Mouse (Mus musculus): ENCODE data around the gene Fhl2. TPM values are rescaled to one million over a fixed set of nuclear protein-coding genes. Genes with fewer than 3 reads are reported as not detected.
"Not testable (repeated sequence)": the region's sequence is repeated elsewhere in the genome, so short reads cannot be mapped to it uniquely, and the experiment has no call there.

The Fhl2 gene
- polyA plus RNA-seq, 2 experiments from 2014 or later, result 3.0 to 3.3 TPM

DNA sequence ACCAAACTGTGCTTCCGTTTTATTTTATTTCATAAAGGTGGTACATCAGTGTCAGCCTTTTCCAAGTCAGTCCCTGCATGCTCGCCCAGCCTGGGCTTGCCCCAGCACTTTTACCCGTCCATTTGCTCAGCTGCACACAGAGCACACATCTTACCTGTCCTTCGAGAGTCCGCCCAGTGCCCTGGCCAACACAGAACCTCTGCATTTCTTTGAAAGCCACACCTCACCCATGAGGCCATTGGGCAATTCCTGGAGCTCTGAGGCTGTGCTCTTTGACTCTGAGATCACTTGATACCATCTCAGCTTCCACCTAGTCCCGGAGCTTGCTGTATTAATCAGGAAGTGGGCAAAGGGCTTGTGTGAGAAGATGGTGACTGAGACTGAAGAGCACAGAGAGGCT is 51.4 kb downstream of the Fhl2 start:
- no peak for ATAC-seq

DNA sequence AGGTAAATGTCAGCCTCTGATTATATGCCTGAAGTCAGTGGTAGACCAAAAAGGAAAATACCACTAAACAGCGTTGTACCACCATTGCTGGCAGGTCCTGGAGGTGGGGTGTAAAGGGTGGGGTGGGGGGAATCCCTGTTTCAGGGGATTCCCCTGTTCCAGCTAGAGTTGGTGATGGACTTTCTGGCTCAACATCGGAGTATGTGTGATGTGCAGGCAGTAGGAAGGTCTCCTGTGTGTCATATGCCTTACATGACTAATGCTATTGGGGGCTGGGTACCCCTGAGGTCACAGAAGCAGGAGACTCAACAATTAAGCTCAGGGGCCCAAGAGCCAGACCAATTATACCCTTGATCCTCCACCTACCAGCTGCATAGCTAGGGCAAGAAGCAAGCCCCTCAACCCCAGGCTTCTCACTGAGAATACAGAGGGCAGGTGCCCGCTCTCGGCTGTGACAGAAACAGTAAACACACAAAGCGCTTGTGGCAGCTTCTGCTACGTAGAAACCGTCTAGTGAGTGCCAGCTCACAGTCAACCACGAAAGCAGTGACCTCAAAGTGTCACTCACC is 52.4 kb downstream of the Fhl2 start:
- no peak for ATAC-seq

DNA sequence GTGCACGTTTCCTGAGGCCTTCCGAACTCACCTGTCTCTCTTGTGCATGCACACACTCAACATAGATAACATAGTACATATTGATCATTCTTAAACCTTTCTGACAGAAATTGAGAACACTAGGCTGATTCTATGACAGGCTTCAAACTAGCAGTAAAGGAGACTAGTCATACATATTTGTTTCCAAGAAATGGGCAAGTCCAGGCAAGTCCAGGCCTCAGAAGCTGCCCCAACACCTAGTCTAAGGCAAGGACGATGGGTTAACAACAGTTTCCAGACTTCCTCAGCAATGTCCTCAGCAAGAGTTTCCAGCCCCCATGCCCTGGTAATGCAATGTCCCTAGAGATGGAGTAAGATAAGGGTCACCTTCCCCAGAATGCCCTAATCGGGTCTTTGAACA is 53.0 kb downstream of the Fhl2 start:
- no peak for ATAC-seq

DNA sequence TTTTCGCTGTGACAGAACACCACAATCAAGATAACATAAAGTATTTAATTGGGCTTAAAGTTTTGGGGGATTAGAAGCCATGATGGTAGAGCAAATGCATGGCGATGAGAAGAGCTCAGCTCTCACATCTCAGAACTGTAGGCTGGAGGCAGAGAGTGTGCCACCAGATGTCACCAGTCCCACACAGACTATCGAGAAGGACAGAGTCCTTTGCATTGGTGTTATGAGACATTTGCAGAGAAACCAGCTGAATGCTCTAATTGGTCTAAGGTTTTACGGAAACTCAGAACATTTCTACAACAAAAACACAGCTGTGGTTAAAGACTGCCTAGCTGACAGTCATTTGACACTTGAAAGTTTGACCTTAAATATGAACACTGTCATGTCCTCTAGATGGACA is 53.5 kb downstream of the Fhl2 start:
- ATAC-seq, result peak; percentile 37

- ATAC-seq, result no peak
Observed at GRCm38 (mm10) chr1:43142849-43143248, 53.9 kb downstream of the Fhl2 start.

GRCm38 (mm10) chr1:43141555-43141961 is 55.2 kb downstream of the Fhl2 start:
- no peak for ATAC-seq

DNA sequence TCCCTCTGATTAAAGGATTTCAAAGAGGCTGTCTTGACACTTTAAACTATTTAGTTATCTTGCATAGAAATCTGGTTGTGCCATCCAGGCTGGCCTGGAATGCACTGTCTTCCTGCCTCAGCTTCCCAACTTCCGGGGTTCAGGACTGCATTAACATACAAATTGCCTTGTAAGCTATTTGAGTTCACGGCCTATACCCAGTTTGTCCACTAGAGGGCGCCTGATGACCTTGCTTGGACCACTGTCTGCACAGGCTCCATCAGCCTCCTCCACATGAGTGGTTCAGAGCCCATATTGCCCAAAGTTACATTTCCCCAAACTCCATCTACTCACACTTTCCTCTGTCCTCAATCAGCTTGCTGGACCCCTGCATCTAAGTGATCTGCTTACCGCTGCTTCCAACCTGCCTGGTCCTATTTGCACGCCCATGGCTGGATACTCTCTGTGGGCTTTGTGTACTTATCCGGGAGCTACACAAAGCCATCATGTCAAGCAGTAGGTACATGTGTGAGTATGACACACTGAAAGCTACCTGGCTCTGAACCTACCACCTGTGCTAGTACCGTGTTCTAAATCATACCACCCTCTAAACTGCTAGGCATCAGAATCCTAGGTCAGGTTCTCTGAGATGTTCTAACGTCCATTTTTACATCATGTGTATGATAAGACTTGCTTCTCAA is 57.1 kb downstream of the Fhl2 start:
- peak; percentile 90 for ATAC-seq

GRCm38 (mm10) chr1:43138268-43138812 is 58.4 kb downstream of the Fhl2 start:
- no peak for ATAC-seq

DNA sequence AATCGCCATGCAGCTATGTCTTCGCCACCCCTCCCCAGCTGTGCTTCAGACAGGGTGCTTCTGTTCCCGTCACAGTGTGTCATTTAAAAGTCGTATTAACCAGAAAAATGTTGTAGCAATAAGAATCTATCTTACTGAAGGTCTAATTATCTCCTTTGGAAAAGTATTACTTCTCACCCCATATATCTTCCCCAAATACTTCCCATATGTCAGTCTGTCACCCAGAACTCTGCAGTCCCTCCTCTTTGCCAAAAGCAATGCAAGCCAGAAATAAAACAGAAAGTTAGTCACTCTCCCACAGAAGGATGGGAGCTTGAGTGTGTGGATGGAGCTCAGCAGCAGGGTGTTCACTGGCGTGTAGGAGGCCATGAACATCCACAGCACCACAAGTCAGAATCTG is 59.5 kb downstream of the Fhl2 start:
- ATAC-seq, result no peak

DNA sequence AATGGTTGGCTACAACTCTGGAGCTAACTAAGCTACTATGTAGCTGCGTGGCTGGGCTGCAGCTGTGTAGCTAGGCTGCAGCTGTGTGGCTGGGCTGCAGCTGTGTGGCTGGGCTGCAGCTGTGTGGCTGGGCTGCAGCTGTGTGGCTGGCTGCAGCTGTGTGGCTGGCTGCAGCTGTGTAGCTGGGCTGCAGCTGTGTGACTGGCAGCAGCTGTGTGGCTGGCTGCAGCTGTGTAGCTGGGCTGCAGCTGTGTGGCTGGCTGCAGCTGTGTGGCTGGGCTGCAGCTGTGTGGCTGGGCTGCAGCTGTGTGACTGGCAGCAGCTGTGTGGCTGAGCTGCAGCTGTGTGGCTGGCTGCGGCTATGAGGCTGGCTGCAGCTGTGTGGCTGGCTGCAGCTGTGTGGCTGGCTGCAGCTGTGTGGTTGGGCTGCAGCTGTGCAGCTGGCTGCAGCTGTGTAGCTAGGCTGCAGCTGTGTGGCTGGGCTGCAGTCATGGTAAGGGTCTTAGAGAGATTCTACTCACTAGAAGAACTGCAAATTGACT is 60.2 kb downstream of the Fhl2 start:
- ATAC-seq, result not testable (repeated sequence)

DNA sequence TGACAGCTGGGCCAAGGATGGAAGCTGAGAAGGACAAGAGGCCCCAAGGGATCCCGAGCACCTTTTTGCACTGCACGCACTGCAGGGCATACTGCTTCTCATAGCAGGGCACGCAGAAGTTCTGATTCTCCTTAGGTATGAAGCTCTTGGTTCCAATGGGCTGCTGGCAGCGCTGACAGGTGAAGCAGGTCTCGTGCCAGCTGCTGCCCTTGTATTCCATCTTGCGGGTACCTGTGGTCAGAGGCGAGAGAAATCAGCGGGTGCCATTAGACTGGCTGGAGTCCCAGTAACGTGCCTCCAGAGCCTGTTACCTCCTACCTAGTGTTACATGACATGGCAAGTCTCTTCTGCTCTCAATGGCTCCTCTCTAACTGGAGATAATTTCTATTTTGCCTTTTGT is 65.2 kb downstream of the Fhl2 start:
- ATAC-seq, result no peak

DNA sequence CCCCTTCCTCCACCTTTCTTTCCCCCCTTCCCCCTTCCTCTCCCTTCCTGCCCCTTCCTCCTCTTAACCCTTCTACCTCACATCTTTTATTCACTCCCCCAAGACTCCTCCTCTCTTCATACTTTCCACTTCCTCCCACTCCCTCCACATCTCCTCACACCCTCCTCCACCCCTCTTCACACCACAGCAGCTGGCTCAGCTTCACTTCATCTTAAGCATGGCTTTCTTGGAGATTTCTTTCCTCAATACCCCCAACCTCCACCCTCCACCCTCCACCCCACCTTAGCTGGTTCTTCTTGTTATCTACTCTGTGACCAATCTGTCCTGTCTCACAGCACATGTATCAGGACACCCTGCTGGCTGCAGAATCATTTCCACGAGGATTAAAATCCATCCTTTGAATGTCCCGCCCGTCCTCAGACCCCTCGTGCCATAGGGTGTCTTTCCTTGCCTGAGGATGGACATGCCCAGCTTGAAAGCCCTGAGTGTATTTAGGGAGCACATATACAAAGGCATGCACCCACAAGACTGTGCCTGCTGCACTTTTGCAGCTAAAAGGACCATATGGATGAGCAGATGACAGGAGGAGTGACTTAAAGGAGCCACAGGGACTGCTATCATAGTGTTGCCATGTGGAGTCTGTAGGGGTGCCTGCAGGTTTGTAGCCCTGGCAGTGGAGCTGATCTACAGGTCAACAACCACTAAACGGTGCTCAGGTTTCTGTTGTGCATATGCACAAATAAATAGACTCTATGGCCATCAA is 66.4 kb downstream of the Fhl2 start:
- ATAC-seq, result peak; percentile 28

GRCm38 (mm10) chr1:43127820-43128610 is 68.8 kb downstream of the Fhl2 start:
- no peak for ATAC-seq

GRCm38 (mm10) chr1:43127196-43127595 is 69.6 kb downstream of the Fhl2 start:
- ATAC-seq, result no peak

DNA sequence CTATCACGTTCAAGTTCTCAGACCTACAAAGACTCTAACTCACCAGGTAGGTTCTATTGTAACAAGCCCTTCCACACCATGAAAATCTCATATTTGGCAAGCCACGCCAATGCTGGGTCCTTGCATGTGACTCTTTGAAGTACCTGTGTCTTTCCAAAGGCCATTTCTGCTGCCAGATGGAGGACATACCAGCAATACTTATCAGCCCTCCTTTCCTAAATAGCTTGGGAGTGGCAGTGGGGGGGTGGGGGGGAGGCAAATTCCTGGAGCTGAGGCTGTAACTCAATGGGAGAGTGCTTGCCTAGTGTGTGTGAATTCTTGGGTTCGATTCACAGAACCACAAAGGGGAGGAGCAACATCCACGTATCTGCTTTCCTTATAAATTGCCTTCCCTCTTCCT is 72.1 kb downstream of the Fhl2 start:
- ATAC-seq, result no peak

DNA sequence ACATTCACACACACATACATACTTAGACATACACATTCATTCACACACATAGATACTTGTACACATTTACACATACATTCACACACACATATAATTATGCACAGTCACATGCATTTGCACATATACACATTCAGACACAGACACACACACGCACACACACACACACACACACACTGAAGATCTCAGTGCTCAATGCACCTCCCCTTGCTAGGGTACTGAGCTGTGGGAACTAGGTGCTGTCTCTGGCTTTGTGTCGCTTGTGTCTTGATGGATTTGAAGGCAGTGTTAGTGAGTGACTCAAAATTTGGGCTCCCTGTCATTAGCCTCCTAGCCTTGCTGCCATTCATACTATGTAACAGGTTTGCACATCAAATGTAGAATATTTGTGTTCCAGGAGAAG is 74.2 kb downstream of the Fhl2 start:
- ATAC-seq, result no peak

DNA sequence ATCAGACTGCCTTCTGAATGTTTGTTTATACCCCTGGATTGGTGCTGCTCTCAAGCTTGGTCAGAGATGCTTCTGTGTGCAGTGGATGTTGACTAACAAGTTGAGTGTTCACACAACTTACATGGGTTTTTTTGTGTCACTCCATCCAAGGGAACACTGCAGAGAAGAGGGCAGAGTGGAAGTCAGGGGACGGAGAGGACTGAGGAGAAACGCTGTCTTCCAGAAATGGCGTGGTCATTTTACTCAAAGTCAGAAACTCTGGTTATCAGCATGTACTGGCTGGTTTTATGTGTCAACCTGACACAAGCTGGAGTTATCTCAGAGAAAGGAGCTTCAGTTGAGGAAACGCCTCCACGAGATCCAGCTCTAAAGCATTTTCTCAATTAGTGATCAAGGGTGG is 75.8 kb downstream of the Fhl2 start:
- ATAC-seq, result no peak

GRCm38 (mm10) chr1:43117435-43117834 is 79.3 kb downstream of the Fhl2 start:
- no peak for ATAC-seq

DNA sequence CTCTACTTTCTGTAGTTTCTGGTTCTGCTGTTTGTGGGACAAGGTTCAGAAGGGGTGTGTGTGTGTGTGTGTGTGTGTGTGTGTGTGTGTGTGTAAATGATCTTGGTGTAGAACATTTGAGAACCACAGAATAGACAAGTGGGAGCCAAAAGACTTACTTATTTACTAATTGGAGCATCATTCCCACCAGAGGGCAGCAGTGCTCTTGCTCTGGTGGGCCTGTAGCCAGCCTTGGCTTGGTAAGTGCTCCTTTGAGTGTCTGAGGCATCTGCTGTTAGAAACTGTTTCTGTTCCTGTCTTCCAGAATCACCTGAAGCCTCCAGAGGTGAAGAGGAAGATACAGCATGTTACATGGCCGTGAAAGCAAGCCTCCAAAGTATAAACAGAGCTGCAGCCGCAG is 83.9 kb downstream of the Fhl2 start:
- no peak for ATAC-seq

- ATAC-seq, result peak; percentile 92
Observed at GRCm38 (mm10) chr1:43110556-43110955, 86.2 kb downstream of the Fhl2 start.

- no peak for ATAC-seq
Observed at GRCm38 (mm10) chr1:43108729-43109128, 88.1 kb downstream of the Fhl2 start.

Measured in activated CD4-positive, CD25-positive, alpha-beta regulatory T cell, adult 4 months (primary cell).